Mouse (Mus musculus) intestine, embryonic 16.5 days (tissue): ENCODE results near the gene Rrp7a. TPM values are rescaled to one million over a fixed set of nuclear protein-coding genes. Genes with fewer than 3 reads are reported as not detected.
A peak's percentile ranks its signal among the peaks of the same experiment; 100 is the strongest.
"Not testable (repeated sequence)": the region's sequence is repeated elsewhere in the genome, so short reads cannot be mapped to it uniquely, and the experiment has no call there.

Source experiments
- ATAC-seq: fragments of 200-750 bp; cut with Nextera tagmentation; 2 replicates; pipeline ENCODE4 v1.8.0; 2017; ENCODE audit warnings: moderate TSS enrichment, moderate library complexity
- H3K27ac ChIP-seq: fragments of 300-500 bp; sonication (generic); 2 replicates; pipeline ENCODE4 v1.5.1; 2014; ENCODE audit warnings: mild to moderate bottlenecking, low read length
- H3K27me3 ChIP-seq: fragments of 300-500 bp; sonication (generic); replicated peaks from 2 replicates; pipeline ENCODE4 v1.6.1; 2014; ENCODE audit warnings: low read length, control low read depth, mixed read lengths; ENCODE audit not compliant: control insufficient read depth, insufficient read depth
- H3K36me3 ChIP-seq: fragments of 300-500 bp; sonication (generic); 2 replicates; pipeline ENCODE4 v1.6.1; 2014; ENCODE audit warnings: low read length, control low read depth; ENCODE audit not compliant: control insufficient read depth, insufficient read depth
- H3K4me1 ChIP-seq: fragments of 300-500 bp; sonication (generic); 2 replicates; pipeline ENCODE4 v1.6.1; 2014; ENCODE audit warnings: low read length, control low read depth, mixed read lengths; ENCODE audit not compliant: control insufficient read depth, insufficient read depth
- H3K4me2 ChIP-seq: fragments of 300-500 bp; sonication (generic); 2 replicates; pipeline ENCODE4 v1.6.1; 2014; ENCODE audit warnings: low read depth, low read length, control low read depth
- H3K4me3 ChIP-seq: fragments of 300-500 bp; sonication (generic); 2 replicates; pipeline ENCODE4 v1.5.1; 2014; ENCODE audit warnings: mild to moderate bottlenecking, low read length
- H3K9ac ChIP-seq: fragments of 300-500 bp; sonication (generic); 2 replicates; pipeline ENCODE4 v1.6.1; 2014; ENCODE audit warnings: low read depth, low read length
- H3K9me3 ChIP-seq: fragments of 300-500 bp; sonication (generic); 2 replicates; pipeline ENCODE4 v1.6.1; 2016; ENCODE audit warnings: low read length, control low read depth; ENCODE audit not compliant: control insufficient read depth
- WGBS: fragments of 180-500 bp; shearing (Covaris S2); extraction: QIAGEN DNeasy Blood & Tissue Kit; methylation state at CpG from one replicate; pipeline ENCODE4 v1.1.7; 2014; 5-methylcytosine and 5-hydroxymethylcytosine counted together
- polyA plus RNA-seq: library from polyadenylated mRNA; unstranded; fragments of >200 nt; fragmentation: Nextera tagmentation; extraction: Ambion mirVana; gene quantifications from 2 replicates; pipeline ENCODE4 v1.2.1, GENCODE M21; 2015

Rrp7a gene
- polyA plus RNA-seq, 1 experiment from 2014 or later, result 75.4 TPM

- Histone ChIP-seq H3K27me3 (no peaks in the 10 kb centered on the region), H3K36me3 (peaks cover 3% of the 10 kb centered on the region; the same call in 1 of the 2 replicates), H3K9me3 (no peaks in the 10 kb centered on the region), H3K4me1 (peaks cover 13% of the 10 kb centered on the region), H3K4me2 (peak overlapping the region; percentile 79), H3K9ac (peak overlapping the region; percentile 98), H3K27ac (peak overlapping the region; percentile 98), H3K4me3 (peak overlapping the region; percentile 95)
- WGBS, result 3% methylated on average over 21 of the region's 21 CpGs
- ATAC-seq, result no peak
These were observed 25.8 kb upstream of the Rrp7a start for GRCm38 (mm10) chr15:83148395-83148794.

GRCm38 (mm10) chr15:83145541-83145940 lies 22.9 kb upstream of the Rrp7a start:
- WGBS, result 90% methylated on average over 6 of the region's 6 CpGs
- no peak overlapping the region for H3K4me2 ChIP-seq
- no peak for ATAC-seq
- no peak overlapping the region for H3K4me3 ChIP-seq
- no peaks in the 10 kb centered on the region for H3K27me3 ChIP-seq
- H3K9ac ChIP-seq, result no peak overlapping the region
- peaks cover 30% of the 10 kb centered on the region for H3K4me1 ChIP-seq
- H3K9me3 ChIP-seq, result no peaks in the 10 kb centered on the region
- no peak overlapping the region for H3K27ac ChIP-seq
- no peaks in the 10 kb centered on the region for H3K36me3 ChIP-seq

GRCm38 (mm10) chr15:83142861-83143260 lies 20.3 kb upstream of the Rrp7a start:
- Histone ChIP-seq H3K36me3 (peaks cover 4% of the 10 kb centered on the region; the same call in 1 of the 2 replicates), H3K4me1 (peaks cover 26% of the 10 kb centered on the region), H3K4me2 (no peak overlapping the region), H3K4me3 (no peak overlapping the region), H3K9ac (no peak overlapping the region), H3K27ac (peak overlapping the region; percentile 23; the same call in 1 of the 2 replicates), H3K27me3 (no peaks in the 10 kb centered on the region), H3K9me3 (no peaks in the 10 kb centered on the region)
- 29% methylated on average over 5 of the region's 5 CpGs for WGBS
- ATAC-seq, result no peak

- Histone ChIP-seq H3K27ac (no peak overlapping the region), H3K4me2 (no peak overlapping the region), H3K4me3 (no peak overlapping the region), H3K27me3 (no peaks in the 10 kb centered on the region), H3K9me3 (no peaks in the 10 kb centered on the region), H3K4me1 (0 out of 2 replicates have a peak, but pooled peaks cover under 1% of the 10 kb centered on the region), H3K9ac (no peak overlapping the region), H3K36me3 (peaks cover 17% of the 10 kb centered on the region)
- WGBS, result 72% methylated on average over 2 of the region's 2 CpGs
- no peak for ATAC-seq
These were observed 13.1 kb upstream of the Rrp7a start for GRCm38 (mm10) chr15:83135654-83136053.

GRCm38 (mm10) chr15:83134671-83135070 lies 12.1 kb upstream of the Rrp7a start:
- no peak overlapping the region for H3K9ac ChIP-seq
- H3K4me2 ChIP-seq, result no peak overlapping the region
- WGBS, result 90% methylated on average over 6 of the region's 6 CpGs
- no peaks in the 10 kb centered on the region for H3K9me3 ChIP-seq
- peaks cover 22% of the 10 kb centered on the region for H3K36me3 ChIP-seq
- H3K27me3 ChIP-seq, result no peaks in the 10 kb centered on the region
- H3K4me3 ChIP-seq, result no peak overlapping the region
- no peak overlapping the region for H3K27ac ChIP-seq
- no peak for ATAC-seq
- H3K4me1 ChIP-seq, result no peaks in the 10 kb centered on the region

- Histone ChIP-seq H3K9me3 (no peaks in the 10 kb centered on the region), H3K4me3 (no peak overlapping the region), H3K27me3 (no peaks in the 10 kb centered on the region), H3K36me3 (peaks cover 35% of the 10 kb centered on the region), H3K4me2 (no peak overlapping the region), H3K4me1 (no peaks in the 10 kb centered on the region), H3K27ac (no peak overlapping the region), H3K9ac (no peak overlapping the region)
- no peak for ATAC-seq
- 89% methylated on average over 7 of the region's 7 CpGs for WGBS
These were observed 7.1 kb upstream of the Rrp7a start for GRCm38 (mm10) chr15:83129530-83130231.

- not testable (repeated sequence) for H3K4me3 ChIP-seq, H3K9ac ChIP-seq, ATAC-seq, H3K27me3 ChIP-seq, H3K9me3 ChIP-seq, H3K27ac ChIP-seq, H3K4me2 ChIP-seq, H3K4me1 ChIP-seq
- H3K36me3 ChIP-seq, result peaks cover 30% of the 10 kb centered on the region
- WGBS, result 76% methylated on average over 3 of the region's 3 CpGs
These were observed 4.4 kb upstream of the Rrp7a start for GRCm38 (mm10) chr15:83127037-83127436.

GRCm38 (mm10) chr15:83126582-83126981 lies 4.0 kb upstream of the Rrp7a start:
- Histone ChIP-seq H3K4me2 (no peak overlapping the region), H3K4me3 (no peak overlapping the region), H3K4me1 (peaks cover 2% of the 10 kb centered on the region), H3K9ac (no peak overlapping the region), H3K27me3 (no peaks in the 10 kb centered on the region), H3K36me3 (peaks cover 30% of the 10 kb centered on the region), H3K27ac (no peak overlapping the region), H3K9me3 (no peaks in the 10 kb centered on the region)
- ATAC-seq, result no peak
- 91% methylated on average over 9 of the region's 9 CpGs for WGBS

GRCm38 (mm10) chr15:83124625-83125024 lies 2.0 kb upstream of the Rrp7a start:
- Histone ChIP-seq H3K4me2 (no peak overlapping the region), H3K36me3 (peaks cover 27% of the 10 kb centered on the region), H3K9me3 (no peaks in the 10 kb centered on the region), H3K27ac (no peak overlapping the region), H3K4me1 (peaks cover 5% of the 10 kb centered on the region), H3K9ac (no peak overlapping the region), H3K27me3 (no peaks in the 10 kb centered on the region), H3K4me3 (no peak overlapping the region)
- ATAC-seq, result no peak
- 63% methylated on average over 5 of the region's 5 CpGs for WGBS
